Mouse (Mus musculus): Measurements from ENCODE around the gene Pskh1. TPM values are rescaled to one million over a fixed set of nuclear protein-coding genes. Genes with fewer than 3 reads are reported as not detected.

The Pskh1 gene
- polyA plus RNA-seq, 1 experiment from 2014 or later = 12.8 TPM

- Histone ChIP-seq H3K27ac (no peak overlapping the region; the same call in 1 of the 2 replicates), H3K4me1 (peaks cover 12% of the 10 kb centered on the region; the same call in 1 of the 2 replicates), H3K27me3 (peaks cover 46% of the 10 kb centered on the region), H3K4me2 (peak overlapping the region; percentile 78), H3K9me3 (replicated peaks) (no peaks in the 10 kb centered on the region), H3K4me3 (peak overlapping the region; percentile 59), H3K9ac (peak overlapping the region; percentile 68), H3K36me3 (ENCODE audit: poor library complexity, severe bottlenecking) (no peaks in the 10 kb centered on the region)
- WGBS = 2% methylated on average over 40 of the region's 40 CpGs
- ATAC-seq = peak; percentile 67
Measured at GRCm38 (mm10) chr8:105965266-105965904, 65.1 kb downstream of the Pskh1 start.

DNA sequence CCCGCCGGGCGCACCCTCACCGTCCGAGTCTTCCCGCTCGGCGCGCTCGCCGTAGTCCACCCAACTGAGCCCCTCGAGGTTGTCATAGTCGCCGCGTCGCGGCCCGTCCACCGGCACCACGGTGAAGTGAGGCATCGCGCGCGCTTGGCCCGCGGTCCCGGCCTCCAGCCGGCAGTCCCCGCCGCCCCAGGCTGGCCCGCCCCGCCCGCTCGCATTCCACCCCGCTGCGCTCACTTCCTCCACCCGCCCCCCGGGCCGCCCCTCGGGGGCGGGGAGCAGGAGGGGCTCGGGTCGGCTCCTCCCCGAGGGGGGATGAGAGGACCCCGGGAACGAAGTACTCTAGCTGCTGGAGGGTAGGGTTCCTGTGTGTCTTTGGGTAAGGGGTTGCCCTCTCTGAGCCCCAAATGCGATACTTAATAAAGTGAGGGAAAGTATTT lies 65.7 kb downstream of the Pskh1 start, which contains the start of gene Slc12a4:
Gene Slc12a4, minus strand, starts transcription at position 193 of the 437 bp plus-strand sequence.
- Histone ChIP-seq H3K36me3 (ENCODE audit: poor library complexity, severe bottlenecking) (no peaks in the 10 kb centered on the region), H3K9me3 (replicated peaks) (no peaks in the 10 kb centered on the region), H3K4me3 (peak within 1 kb of the TSS; percentile 59), H3K9ac (peak within 1 kb of the TSS; percentile 68), H3K27me3 (peaks cover 46% of the 10 kb centered on the region), H3K27ac (no peak within 1 kb of the TSS; the same call in 1 of the 2 replicates), H3K4me1 (peaks cover 12% of the 10 kb centered on the region; the same call in 1 of the 2 replicates), H3K4me2 (peak within 1 kb of the TSS; percentile 78)
- ATAC-seq = peak; percentile 87
- WGBS = 0% methylated on average over 22 of the region's 47 CpGs

DNA sequence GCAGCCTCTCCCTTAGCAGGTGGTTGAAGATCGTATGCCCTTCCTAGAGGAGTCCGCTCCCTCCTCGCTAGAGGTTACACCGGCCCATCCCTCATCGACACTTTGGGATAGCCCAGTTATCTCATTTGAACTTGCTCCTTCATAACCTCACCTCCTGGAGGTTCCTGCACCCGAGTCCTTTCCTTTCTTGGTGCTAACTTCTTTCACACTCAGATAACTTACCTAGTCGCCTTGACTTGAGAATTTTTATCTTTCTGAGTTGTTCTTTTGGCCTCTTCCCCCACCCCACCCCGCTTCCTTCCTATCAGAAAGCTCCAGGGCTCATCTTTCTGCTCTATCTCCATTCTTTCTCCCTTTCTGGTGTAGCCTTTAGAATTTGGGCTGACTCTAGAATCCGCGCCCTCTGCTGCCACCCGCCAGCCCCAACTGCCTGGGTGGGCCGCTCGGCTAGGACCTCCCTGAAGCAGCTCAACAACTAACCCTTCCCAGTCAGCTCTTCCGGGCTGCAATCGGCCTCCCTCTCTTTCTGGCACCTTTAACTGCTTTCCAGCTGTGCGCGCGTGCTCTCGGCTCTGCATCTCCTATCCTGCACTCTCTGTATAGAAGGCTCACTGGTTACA lies 66.6 kb downstream of the Pskh1 start:
- peaks cover 12% of the 10 kb centered on the region; the same call in 1 of the 2 replicates for H3K4me1 ChIP-seq
- no peak overlapping the region for H3K9ac ChIP-seq
- H3K4me3 ChIP-seq = 0 out of 2 replicates have a peak overlapping the region, but pooled peaks have one; percentile 59
- no peak overlapping the region for H3K27ac ChIP-seq
- H3K27me3 ChIP-seq = peaks cover 46% of the 10 kb centered on the region
- H3K36me3 ChIP-seq (ENCODE audit: poor library complexity, severe bottlenecking) = no peaks in the 10 kb centered on the region
- ATAC-seq = no peak
- no peaks in the 10 kb centered on the region for H3K9me3 ChIP-seq (replicated peaks)
- H3K4me2 ChIP-seq = peak overlapping the region; percentile 78
- 7% methylated on average over 19 of the region's 19 CpGs for WGBS

GRCm38 (mm10) chr8:105969367-105969766 lies 69.1 kb downstream of the Pskh1 start:
- Histone ChIP-seq H3K36me3 (ENCODE audit: poor library complexity, severe bottlenecking) (no peaks in the 10 kb centered on the region), H3K9ac (no peak overlapping the region), H3K4me1 (peaks cover 12% of the 10 kb centered on the region; the same call in 1 of the 2 replicates), H3K27me3 (peaks cover 36% of the 10 kb centered on the region), H3K4me2 (no peak overlapping the region), H3K9me3 (replicated peaks) (no peaks in the 10 kb centered on the region), H3K4me3 (no peak overlapping the region), H3K27ac (no peak overlapping the region)
- 70% methylated on average over 1 of the region's 1 CpGs for WGBS
- ATAC-seq = no peak

GRCm38 (mm10) chr8:105971019-105971720 lies 70.9 kb downstream of the Pskh1 start:
- Histone ChIP-seq H3K9ac (no peak overlapping the region), H3K27me3 (peaks cover 18% of the 10 kb centered on the region), H3K36me3 (ENCODE audit: poor library complexity, severe bottlenecking) (no peaks in the 10 kb centered on the region), H3K9me3 (replicated peaks) (no peaks in the 10 kb centered on the region), H3K4me2 (no peak overlapping the region), H3K27ac (no peak overlapping the region), H3K4me3 (no peak overlapping the region), H3K4me1 (peaks cover under 1% of the 10 kb centered on the region; the same call in 1 of the 2 replicates)
- WGBS = 77% methylated on average over 8 of the region's 8 CpGs
- no peak for ATAC-seq

DNA sequence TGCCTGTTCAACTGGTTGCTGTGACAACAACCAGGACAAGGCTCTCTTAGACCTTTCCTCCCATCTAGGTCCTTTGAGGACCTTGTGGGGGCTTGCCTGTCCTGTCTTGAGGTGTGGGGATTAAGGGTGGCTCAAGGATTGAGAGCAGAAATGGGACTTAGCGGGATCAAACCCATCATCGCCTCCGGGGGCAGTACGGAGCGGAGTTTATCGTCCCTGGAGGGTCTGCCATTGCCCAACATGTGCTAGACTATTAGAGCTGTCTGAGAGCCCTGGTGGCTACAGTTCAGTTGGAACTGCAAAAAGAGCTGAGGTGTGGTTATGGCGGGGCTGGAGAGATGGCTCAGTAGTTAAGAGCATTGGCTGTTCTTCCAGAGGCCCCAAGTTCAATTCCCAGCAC lies 75.1 kb downstream of the Pskh1 start:
- Histone ChIP-seq H3K9ac (no peak overlapping the region), H3K4me3 (no peak overlapping the region), H3K27me3 (no peaks in the 10 kb centered on the region), H3K4me2 (no peak overlapping the region), H3K4me1 (no peaks in the 10 kb centered on the region), H3K9me3 (replicated peaks) (no peaks in the 10 kb centered on the region), H3K27ac (no peak overlapping the region), H3K36me3 (ENCODE audit: poor library complexity, severe bottlenecking) (no peaks in the 10 kb centered on the region)
- ATAC-seq = no peak
- 72% methylated on average over 7 of the region's 7 CpGs for WGBS

GRCm38 (mm10) chr8:105979325-105979724 lies 79.1 kb downstream of the Pskh1 start, which contains the start of gene Dpep3:
Gene Dpep3 (minus strand): TSS chr8:105979429.
- H3K4me1 ChIP-seq = no peaks in the 10 kb centered on the region
- WGBS = 93% methylated on average over 15 of the region's 15 CpGs

GRCm38 (mm10) chr8:105981146-105981545 lies 80.9 kb downstream of the Pskh1 start:
- no peak overlapping the region for H3K4me2 ChIP-seq
- ATAC-seq = no peak
- no peak overlapping the region for H3K4me3 ChIP-seq
- H3K27me3 ChIP-seq = no peaks in the 10 kb centered on the region
- no peaks in the 10 kb centered on the region for H3K9me3 ChIP-seq (replicated peaks)
- H3K36me3 ChIP-seq (ENCODE audit: poor library complexity, severe bottlenecking) = no peaks in the 10 kb centered on the region
- no peak overlapping the region for H3K9ac ChIP-seq
- no peak overlapping the region for H3K27ac ChIP-seq
- 94% methylated on average over 1 of the region's 1 CpGs for WGBS
- no peaks in the 10 kb centered on the region for H3K4me1 ChIP-seq

More at GRCm38 (mm10) chr8:105979325-105979724, 79.1 kb downstream of the Pskh1 start, which contains the start of gene Dpep3:
- ATAC-seq = no peak
- no peaks in the 10 kb centered on the region for H3K36me3 ChIP-seq (ENCODE audit: poor library complexity, severe bottlenecking)
- no peaks in the 10 kb centered on the region for H3K9me3 ChIP-seq (replicated peaks)
- no peak within 1 kb of the TSS for H3K27ac ChIP-seq
- no peak within 1 kb of the TSS for H3K4me3 ChIP-seq
- no peak within 1 kb of the TSS for H3K4me2 ChIP-seq
- H3K9ac ChIP-seq = no peak within 1 kb of the TSS
- H3K27me3 ChIP-seq = no peaks in the 10 kb centered on the region

Small RNA genes within 50 kb of the gene (microRNA-seq; reads per million reads assigned to microRNA genes)
- not detected for gene Mir7074

Other genes starting within 250 kb of the Pskh1 start
- 5.9 and 6.4 TPM in 2 replicates for gene Carmil2, start 214.2 kb upstream of the Pskh1 start, polyA plus RNA-seq (2015; fragmentation: Nextera tagmentation; extraction: Ambion mirVana)
- gene Acd, start 199.3 kb upstream of the Pskh1 start, polyA plus RNA-seq (2015; fragmentation: Nextera tagmentation; extraction: Ambion mirVana) = 98.3 and 99.2 TPM in 2 replicates
- 42.1 and 43.6 TPM in 2 replicates for gene Pard6a, start 199.3 kb upstream of the Pskh1 start, polyA plus RNA-seq (2015; fragmentation: Nextera tagmentation; extraction: Ambion mirVana)
- 0.19 TPM in 1 of 2 replicates, not detected in the other for gene 4933405L10Rik, start 192.8 kb upstream of the Pskh1 start, polyA plus RNA-seq (2015; fragmentation: Nextera tagmentation; extraction: Ambion mirVana)
- 27.4 and 29.5 TPM in 2 replicates for gene Enkd1, start 192.2 kb upstream of the Pskh1 start, polyA plus RNA-seq (2015; fragmentation: Nextera tagmentation; extraction: Ambion mirVana)
- gene Gfod2, start 141.8 kb upstream of the Pskh1 start, polyA plus RNA-seq (2015; fragmentation: Nextera tagmentation; extraction: Ambion mirVana) = 64.7 and 65.7 TPM in 2 replicates
- 14.2 and 14.7 TPM in 2 replicates for gene Ranbp10, start 73.1 kb upstream of the Pskh1 start, polyA plus RNA-seq (2015; fragmentation: Nextera tagmentation; extraction: Ambion mirVana)
- 0.43 and 1.00 TPM in 2 replicates for gene Tsnaxip1, start 72.7 kb upstream of the Pskh1 start, polyA plus RNA-seq (2015; fragmentation: Nextera tagmentation; extraction: Ambion mirVana)
- gene Cenpt, start 47.2 kb upstream of the Pskh1 start, polyA plus RNA-seq (2015; fragmentation: Nextera tagmentation; extraction: Ambion mirVana) = 68.8 and 71.4 TPM in 2 replicates
- 65.9 and 68.3 TPM in 2 replicates for gene Thap11, start 45.3 kb upstream of the Pskh1 start, polyA plus RNA-seq (2015; fragmentation: Nextera tagmentation; extraction: Ambion mirVana)
- gene Nutf2, start 39.9 kb upstream of the Pskh1 start, polyA plus RNA-seq (2015; fragmentation: Nextera tagmentation; extraction: Ambion mirVana) = 254 and 295 TPM in 2 replicates
- 46.4 and 56.9 TPM in 2 replicates for gene Edc4, start 19.6 kb upstream of the Pskh1 start, polyA plus RNA-seq (2015; fragmentation: Nextera tagmentation; extraction: Ambion mirVana)
- gene Nrn1l, start 6.9 kb upstream of the Pskh1 start, polyA plus RNA-seq (2015; fragmentation: Nextera tagmentation; extraction: Ambion mirVana) = 0.50 and 0.84 TPM in 2 replicates
- 1.9 TPM in 2 replicates for gene Ctrl, start 33.4 kb downstream of the Pskh1 start, polyA plus RNA-seq (2015; fragmentation: Nextera tagmentation; extraction: Ambion mirVana)
- gene Psmb10, start 38.0 kb downstream of the Pskh1 start, polyA plus RNA-seq (2015; fragmentation: Nextera tagmentation; extraction: Ambion mirVana) = 29.0 and 29.1 TPM in 2 replicates
- gene Lcat, start 42.9 kb downstream of the Pskh1 start, polyA plus RNA-seq (2015; fragmentation: Nextera tagmentation; extraction: Ambion mirVana) = 0.61 and 0.69 TPM in 2 replicates
- gene Slc12a4, start 65.7 kb downstream of the Pskh1 start, polyA plus RNA-seq (2015; fragmentation: Nextera tagmentation; extraction: Ambion mirVana) = 6.3 and 7.1 TPM in 2 replicates
- gene Dpep3, start 79.0 kb downstream of the Pskh1 start, polyA plus RNA-seq (2015; fragmentation: Nextera tagmentation; extraction: Ambion mirVana) = not detected in 2 replicates
- 19.0 and 20.6 TPM in 2 replicates for gene Dus2, start 90.9 kb downstream of the Pskh1 start, polyA plus RNA-seq (2015; fragmentation: Nextera tagmentation; extraction: Ambion mirVana)
- not detected in 2 replicates for gene Dpep2nb, start 105.5 kb downstream of the Pskh1 start, polyA plus RNA-seq (2015; fragmentation: Nextera tagmentation; extraction: Ambion mirVana)
- 19.7 and 20.1 TPM in 2 replicates for gene Ddx28, start 111.4 kb downstream of the Pskh1 start, polyA plus RNA-seq (2015; fragmentation: Nextera tagmentation; extraction: Ambion mirVana)
- gene Nfatc3, start 158.4 kb downstream of the Pskh1 start, polyA plus RNA-seq (2015; fragmentation: Nextera tagmentation; extraction: Ambion mirVana) = 5.2 TPM in 2 replicates
- gene Esrp2, start 236.5 kb downstream of the Pskh1 start, polyA plus RNA-seq (2015; fragmentation: Nextera tagmentation; extraction: Ambion mirVana) = 0.16 and 0.23 TPM in 2 replicates
- gene Pla2g15, start 250.0 kb downstream of the Pskh1 start, polyA plus RNA-seq (2015; fragmentation: Nextera tagmentation; extraction: Ambion mirVana) = 12.9 and 14.3 TPM in 2 replicates